Mouse (Mus musculus): ENCODE data around the gene Atp2a1. TPM values are rescaled to one million over a fixed set of nuclear protein-coding genes. Genes with fewer than 3 reads are reported as not detected.

Gene Atp2a1
- polyA plus RNA-seq, 1 experiment from 2014 or later = 93.8 TPM

DNA sequence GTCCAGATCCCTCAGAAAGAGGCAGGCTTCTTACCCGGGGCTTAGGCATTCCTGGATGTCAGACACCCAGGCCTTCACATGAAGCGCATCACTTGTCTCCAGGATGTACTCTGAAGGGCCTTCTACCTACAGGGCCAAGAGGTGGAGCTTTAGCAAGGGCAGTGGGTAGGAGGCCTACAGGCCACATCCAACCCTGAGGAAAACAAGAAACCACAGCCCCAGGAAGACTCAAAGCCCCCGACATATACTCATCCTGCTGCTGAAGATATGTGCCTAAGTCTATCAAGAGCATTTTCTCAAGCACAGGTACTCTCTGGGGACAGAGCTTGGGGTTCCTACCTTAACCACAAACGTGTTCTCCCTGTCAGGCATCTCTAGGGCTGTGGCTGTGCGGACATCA is 8.5 kb upstream of the Atp2a1 start:
- no peak overlapping the region for H3K4me2 ChIP-seq (replicated peaks)
- H3K4me1 ChIP-seq = peaks cover 25% of the 10 kb centered on the region
- H3K36me3 ChIP-seq = peaks cover 67% of the 10 kb centered on the region
- H3K27ac ChIP-seq = no peak overlapping the region
- no peak overlapping the region for H3K4me3 ChIP-seq
- no peak overlapping the region for H3K9ac ChIP-seq
- no peaks in the 10 kb centered on the region for H3K27me3 ChIP-seq
- H3K9me3 ChIP-seq = no peaks in the 10 kb centered on the region
- 88% methylated on average over 5 of the region's 5 CpGs for WGBS
- ATAC-seq (ENCODE audit: low FRiP score, low read depth) = no peak

DNA sequence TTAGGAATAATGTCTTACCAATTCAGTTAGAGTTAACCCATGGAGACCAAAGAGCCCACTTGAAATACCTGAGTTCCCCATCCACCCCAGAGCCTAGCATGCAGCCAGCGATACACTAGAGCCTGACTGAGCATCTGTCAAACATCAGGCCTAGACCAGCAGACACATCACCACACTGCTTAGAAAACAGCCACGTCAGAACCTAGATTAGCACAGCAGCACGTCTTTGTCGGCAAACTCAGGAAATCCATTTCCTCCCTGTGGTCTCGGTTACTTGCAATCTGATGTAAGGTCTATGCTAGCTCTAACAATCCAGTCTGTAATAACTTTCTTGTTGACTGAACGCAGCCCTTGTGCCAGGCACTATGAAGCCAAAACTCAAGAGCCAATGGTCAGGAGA is 7.2 kb upstream of the Atp2a1 start:
- Histone ChIP-seq H3K27me3 (no peaks in the 10 kb centered on the region), H3K36me3 (peaks cover 71% of the 10 kb centered on the region), H3K27ac (no peak overlapping the region), H3K4me1 (peaks cover 22% of the 10 kb centered on the region), H3K9me3 (no peaks in the 10 kb centered on the region), H3K9ac (no peak overlapping the region), H3K4me3 (no peak overlapping the region), H3K4me2 (replicated peaks) (no peak overlapping the region)
- ATAC-seq (ENCODE audit: low FRiP score, low read depth) = no peak
- 82% methylated on average over 6 of the region's 6 CpGs for WGBS

DNA sequence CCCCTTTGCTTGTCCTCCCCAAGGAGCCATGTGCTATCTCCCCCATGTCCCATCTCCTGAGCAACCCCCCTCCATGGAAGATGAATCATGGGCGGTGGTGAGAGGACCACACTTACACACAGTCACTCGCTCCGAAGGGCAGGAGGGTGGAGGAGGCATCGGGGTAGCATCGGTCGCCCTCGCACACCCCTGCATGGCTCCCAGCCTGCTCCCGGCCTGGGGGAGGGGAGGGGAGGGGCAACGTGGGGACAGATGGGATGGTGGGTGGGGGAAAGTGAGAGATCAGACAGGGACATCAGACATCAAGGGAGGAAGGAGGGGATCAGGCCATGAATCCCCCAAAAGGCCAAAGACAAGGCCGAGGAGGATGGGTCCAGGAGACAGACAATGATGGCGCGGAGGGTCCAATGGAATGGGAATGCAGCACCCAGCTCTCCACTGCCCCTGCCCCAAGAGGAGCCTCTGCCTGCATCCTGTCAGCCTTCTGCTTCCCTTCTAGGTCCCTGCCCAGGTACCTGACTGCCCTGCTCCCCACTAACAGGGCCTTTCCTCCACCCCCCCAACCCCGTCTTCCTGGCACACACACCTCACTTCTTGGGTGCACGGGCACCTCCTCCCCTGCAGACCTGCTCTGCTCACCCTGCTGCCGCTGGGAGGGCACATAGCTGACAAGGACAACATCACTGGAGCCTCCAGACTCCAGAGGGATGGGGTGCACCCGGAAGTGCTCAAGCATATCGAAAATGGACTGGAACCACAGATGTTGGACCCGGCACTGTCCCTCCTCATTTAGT is 5.1 kb upstream of the Atp2a1 start:
- ATAC-seq (ENCODE audit: low FRiP score, low read depth) = no peak
- H3K4me1 ChIP-seq = peaks cover 27% of the 10 kb centered on the region
- no peaks in the 10 kb centered on the region for H3K27me3 ChIP-seq
- H3K27ac ChIP-seq = no peak overlapping the region
- H3K4me3 ChIP-seq = no peak overlapping the region
- whole genome bisulfite sequencing = 88% methylated on average over 18 of the region's 18 CpGs
- no peaks in the 10 kb centered on the region for H3K9me3 ChIP-seq
- H3K4me2 ChIP-seq (replicated peaks) = no peak overlapping the region
- peaks cover 70% of the 10 kb centered on the region for H3K36me3 ChIP-seq
- H3K9ac ChIP-seq = no peak overlapping the region

DNA sequence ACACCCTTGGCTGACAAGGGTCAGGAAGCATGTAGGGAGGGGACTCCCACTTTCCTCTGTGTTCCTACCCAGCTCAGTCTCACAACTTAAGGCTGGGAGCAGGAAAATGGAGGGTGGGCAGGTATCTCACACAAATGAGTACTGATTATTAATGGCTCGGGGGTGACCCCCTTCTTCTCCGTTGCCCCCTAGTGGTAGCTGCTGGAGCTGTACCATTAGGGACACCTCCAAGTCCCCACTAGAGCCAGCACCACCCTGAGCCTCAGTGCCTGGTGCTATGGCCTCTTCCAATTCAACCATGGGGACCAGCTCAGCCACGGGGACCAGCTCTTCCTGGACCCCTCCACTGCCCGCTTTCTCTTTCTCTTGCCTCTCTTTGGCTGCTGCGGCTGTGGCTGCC is 4.4 kb upstream of the Atp2a1 start:
- H3K27me3 ChIP-seq = no peaks in the 10 kb centered on the region
- H3K36me3 ChIP-seq = peaks cover 63% of the 10 kb centered on the region
- H3K9ac ChIP-seq = no peak overlapping the region
- H3K4me1 ChIP-seq = peaks cover 31% of the 10 kb centered on the region
- H3K4me2 ChIP-seq (replicated peaks) = no peak overlapping the region
- WGBS = 72% methylated on average over 5 of the region's 5 CpGs
- no peaks in the 10 kb centered on the region for H3K9me3 ChIP-seq
- no peak for ATAC-seq (ENCODE audit: low FRiP score, low read depth)
- H3K4me3 ChIP-seq = no peak overlapping the region
- no peak overlapping the region for H3K27ac ChIP-seq

DNA sequence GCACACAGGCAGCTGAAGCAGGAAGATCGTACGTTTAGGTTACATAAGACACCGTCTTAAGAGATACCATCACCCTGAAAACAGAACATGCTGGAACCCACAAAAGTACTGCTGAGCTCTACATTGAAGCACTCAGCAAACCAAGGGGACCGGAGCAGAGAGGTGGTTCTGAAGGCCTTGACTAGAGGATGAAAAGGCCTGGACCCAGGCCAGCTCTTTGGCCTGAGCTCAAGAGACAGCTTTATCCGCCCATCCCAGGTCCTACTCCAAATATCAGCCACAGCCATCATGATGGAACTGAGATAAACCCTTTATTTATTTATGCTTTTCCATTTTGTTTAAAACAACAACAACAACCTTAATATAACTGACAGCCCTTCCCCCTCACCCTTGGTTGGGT is 3.8 kb upstream of the Atp2a1 start:
- H3K9me3 ChIP-seq = no peaks in the 10 kb centered on the region
- H3K27me3 ChIP-seq = no peaks in the 10 kb centered on the region
- 0 out of 2 replicates have a peak overlapping the region, but pooled peaks have one; percentile 39 for H3K27ac ChIP-seq
- H3K9ac ChIP-seq = no peak overlapping the region
- WGBS = 93% methylated on average over 5 of the region's 5 CpGs
- H3K4me3 ChIP-seq = no peak overlapping the region
- H3K36me3 ChIP-seq = peaks cover 57% of the 10 kb centered on the region
- no peak overlapping the region for H3K4me2 ChIP-seq (replicated peaks)
- H3K4me1 ChIP-seq = peaks cover 31% of the 10 kb centered on the region
- ATAC-seq (ENCODE audit: low FRiP score, low read depth) = no peak

GRCm38 (mm10) chr7:126466116-126466515 is 3.2 kb upstream of the Atp2a1 start:
- Histone ChIP-seq H3K9me3 (no peaks in the 10 kb centered on the region), H3K36me3 (peaks cover 51% of the 10 kb centered on the region), H3K27me3 (no peaks in the 10 kb centered on the region), H3K4me3 (no peak overlapping the region), H3K9ac (no peak overlapping the region), H3K4me2 (replicated peaks) (no peak overlapping the region), H3K4me1 (peaks cover 32% of the 10 kb centered on the region), H3K27ac (0 out of 2 replicates have a peak overlapping the region, but pooled peaks have one; percentile 39)
- WGBS = 60% methylated on average over 9 of the region's 9 CpGs
- no peak for ATAC-seq (ENCODE audit: low FRiP score, low read depth)

DNA sequence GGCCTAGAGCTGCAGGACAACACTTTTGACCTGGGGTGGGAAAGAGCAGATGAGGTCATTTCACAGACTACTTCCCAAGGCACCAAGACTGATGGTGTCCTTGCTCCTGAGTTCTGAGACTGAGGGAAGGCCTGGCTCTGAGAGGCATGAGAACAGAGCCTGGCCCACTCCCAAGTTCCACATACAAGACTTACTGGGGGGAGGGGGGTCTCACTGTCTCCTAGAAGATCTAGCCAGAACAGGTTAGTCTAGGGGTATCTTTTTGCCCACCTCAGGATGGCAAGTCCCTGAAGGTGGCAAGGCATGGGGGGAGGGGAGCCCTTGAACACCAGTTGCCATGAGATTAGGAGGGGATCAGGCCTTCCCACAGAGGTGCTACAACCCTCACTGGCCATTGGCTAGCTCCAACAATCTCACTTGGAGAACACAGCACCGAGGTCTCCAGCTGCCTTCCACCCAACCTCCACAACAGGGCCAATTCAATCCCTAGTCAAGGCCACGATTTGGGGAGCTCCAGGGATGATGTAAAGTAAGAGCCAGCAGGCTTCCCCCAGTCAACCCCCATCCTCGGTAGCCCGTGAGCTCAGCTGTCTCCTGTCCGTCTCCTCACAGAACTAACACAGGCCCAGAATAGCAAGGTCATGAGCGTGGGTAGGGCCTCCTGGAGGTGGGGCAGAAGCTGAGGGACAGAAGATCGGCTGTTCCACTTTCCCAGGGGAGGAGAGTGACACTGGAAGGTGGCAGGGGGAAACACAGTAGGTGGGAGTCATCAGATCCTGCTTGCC is 2.5 kb upstream of the Atp2a1 start:
- Histone ChIP-seq H3K4me3 (no peak overlapping the region), H3K4me2 (replicated peaks) (no peak overlapping the region), H3K27ac (peak overlapping the region; percentile 53; the same call in 1 of the 2 replicates), H3K9me3 (no peaks in the 10 kb centered on the region), H3K4me1 (peaks cover 39% of the 10 kb centered on the region), H3K27me3 (no peaks in the 10 kb centered on the region), H3K36me3 (peaks cover 45% of the 10 kb centered on the region), H3K9ac (no peak overlapping the region)
- 47% methylated on average over 7 of the region's 7 CpGs for WGBS
- peak; percentile 52; the same call in 1 of the 2 replicates for ATAC-seq (ENCODE audit: low FRiP score, low read depth)

DNA sequence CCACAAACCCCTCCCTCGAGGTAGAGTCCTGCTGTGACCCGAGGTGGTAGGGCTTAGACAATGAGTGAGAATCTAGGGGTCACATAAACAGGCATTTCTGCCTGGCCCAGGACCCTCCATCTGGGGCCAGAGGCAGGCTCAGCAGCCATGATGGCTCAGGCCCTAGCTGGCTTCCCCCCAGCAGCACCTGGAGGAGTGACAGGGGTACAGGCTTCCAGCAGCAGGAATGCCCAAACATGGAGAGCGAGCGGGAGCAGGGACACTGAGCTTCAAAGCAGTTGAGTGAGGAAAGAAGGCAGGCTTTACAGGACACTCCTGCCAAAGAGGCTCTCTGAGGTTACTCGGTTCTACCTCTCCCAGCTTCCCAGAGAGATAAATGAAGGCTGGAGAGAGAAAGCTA is 1.9 kb upstream of the Atp2a1 start:
- peak overlapping the region; percentile 53; the same call in 1 of the 2 replicates for H3K27ac ChIP-seq
- H3K27me3 ChIP-seq = no peaks in the 10 kb centered on the region
- H3K9ac ChIP-seq = no peak overlapping the region
- peaks cover 40% of the 10 kb centered on the region for H3K4me1 ChIP-seq
- H3K9me3 ChIP-seq = no peaks in the 10 kb centered on the region
- ATAC-seq (ENCODE audit: low FRiP score, low read depth) = no peak
- no peak overlapping the region for H3K4me3 ChIP-seq
- 33% methylated on average over 5 of the region's 5 CpGs for WGBS
- H3K4me2 ChIP-seq (replicated peaks) = no peak overlapping the region
- H3K36me3 ChIP-seq = peaks cover 39% of the 10 kb centered on the region

- Histone ChIP-seq H3K4me1 (peaks cover 40% of the 10 kb centered on the region), H3K36me3 (peaks cover 32% of the 10 kb centered on the region), H3K27me3 (no peaks in the 10 kb centered on the region), H3K4me2 (replicated peaks) (0 out of 2 replicates have a peak overlapping the region, but pooled peaks have one; percentile 1), H3K9ac (peak overlapping the region; percentile 25; the same call in 1 of the 2 replicates), H3K4me3 (no peak overlapping the region), H3K9me3 (no peaks in the 10 kb centered on the region), H3K27ac (peak overlapping the region; percentile 15; the same call in 1 of the 2 replicates)
- WGBS = 50% methylated on average over 4 of the region's 4 CpGs
- 0 out of 2 replicates have a peak, but pooled peaks have one; percentile 5 for ATAC-seq (ENCODE audit: low FRiP score, low read depth)
These were observed 1.2 kb upstream of the Atp2a1 start for GRCm38 (mm10) chr7:126464121-126464520.

- Histone ChIP-seq H3K27me3 (no peaks in the 10 kb centered on the region), H3K36me3 (peaks cover 26% of the 10 kb centered on the region), H3K4me3 (no peak overlapping the region), H3K27ac (peak overlapping the region; percentile 15; the same call in 1 of the 2 replicates), H3K9me3 (no peaks in the 10 kb centered on the region), H3K9ac (0 out of 2 replicates have a peak overlapping the region, but pooled peaks have one; percentile 25), H3K4me2 (replicated peaks) (0 out of 2 replicates have a peak overlapping the region, but pooled peaks have one; percentile 1), H3K4me1 (peaks cover 40% of the 10 kb centered on the region)
- 48% methylated on average over 4 of the region's 4 CpGs for WGBS
- no peak for ATAC-seq (ENCODE audit: low FRiP score, low read depth)
These were observed 639 bp upstream of the Atp2a1 start for GRCm38 (mm10) chr7:126463547-126463946.

GRCm38 (mm10) chr7:126461626-126462025 is 1.3 kb downstream of the Atp2a1 start:
- no peak for ATAC-seq (ENCODE audit: low FRiP score, low read depth)
- 66% methylated on average over 3 of the region's 3 CpGs for WGBS
- H3K27me3 ChIP-seq = no peaks in the 10 kb centered on the region
- peak overlapping the region; percentile 21 for H3K4me2 ChIP-seq (replicated peaks)
- H3K4me3 ChIP-seq = peak overlapping the region; percentile 3
- H3K27ac ChIP-seq = peak overlapping the region; percentile 52; the same call in 1 of the 2 replicates
- H3K4me1 ChIP-seq = peaks cover 40% of the 10 kb centered on the region
- peak overlapping the region; percentile 43; the same call in 1 of the 2 replicates for H3K9ac ChIP-seq
- H3K36me3 ChIP-seq = peaks cover 7% of the 10 kb centered on the region; the same call in 1 of the 2 replicates
- H3K9me3 ChIP-seq = no peaks in the 10 kb centered on the region

All from limb, embryonic 13.5 days (tissue).